Mouse (Mus musculus): ENCODE measurements around the gene Wdr77.
"Not testable (repeated sequence)": the region's sequence is repeated elsewhere in the genome, so short reads cannot be mapped to it uniquely, and the experiment has no call there.

Gene Wdr77

GRCm38 (mm10) chr3:105958974-105959580 lies at the start of gene Wdr77:
Gene Wdr77, plus strand, starts transcription at chr3:105959369.
- in situ Hi-C loops (cut with MboI, MseI) = loop anchor here (5.0 kb wide), 1 partner anchor 272 kb away; the partner anchor contains the start of gene Ddx20

DNA sequence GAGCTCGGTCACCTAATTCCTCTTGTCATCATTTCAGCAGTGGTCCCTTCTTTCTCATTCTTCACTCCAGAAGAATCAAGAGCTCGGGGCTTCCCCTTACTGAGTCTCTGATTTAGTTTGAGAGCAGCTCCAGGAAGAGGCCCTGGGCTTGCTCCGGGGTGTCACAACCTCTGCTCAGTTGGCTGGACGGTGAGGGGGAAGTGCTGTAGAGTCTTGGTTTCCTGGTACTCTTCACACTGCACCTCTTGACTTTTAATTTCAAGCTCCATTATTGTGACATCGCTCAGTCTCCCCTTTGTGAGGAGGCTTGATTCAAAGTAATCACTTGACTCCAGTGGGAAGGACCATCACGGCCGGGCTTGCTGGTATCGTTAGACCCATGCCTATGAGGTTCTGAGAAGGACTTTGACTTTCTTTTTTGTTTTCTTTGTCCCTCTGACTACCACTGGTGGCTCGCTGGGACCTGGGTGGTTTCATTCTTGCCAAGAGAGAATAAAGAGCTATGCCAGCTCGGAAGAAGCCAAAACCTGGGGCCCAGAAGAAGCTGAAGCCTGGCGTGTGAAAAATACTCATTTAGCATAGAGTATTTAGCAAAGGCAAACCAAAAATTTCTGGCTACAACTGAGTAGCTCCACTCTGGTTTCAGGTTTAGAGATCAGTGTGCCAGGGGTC lies 48.5 kb upstream of the Wdr77 start:
- in situ Hi-C loops (cut with MboI, MseI) = no loop called here

- in situ Hi-C loops (cut with MboI, MseI) = no loop called here
These were observed 46.9 kb upstream of the Wdr77 start for GRCm38 (mm10) chr3:105912097-105912880.

DNA sequence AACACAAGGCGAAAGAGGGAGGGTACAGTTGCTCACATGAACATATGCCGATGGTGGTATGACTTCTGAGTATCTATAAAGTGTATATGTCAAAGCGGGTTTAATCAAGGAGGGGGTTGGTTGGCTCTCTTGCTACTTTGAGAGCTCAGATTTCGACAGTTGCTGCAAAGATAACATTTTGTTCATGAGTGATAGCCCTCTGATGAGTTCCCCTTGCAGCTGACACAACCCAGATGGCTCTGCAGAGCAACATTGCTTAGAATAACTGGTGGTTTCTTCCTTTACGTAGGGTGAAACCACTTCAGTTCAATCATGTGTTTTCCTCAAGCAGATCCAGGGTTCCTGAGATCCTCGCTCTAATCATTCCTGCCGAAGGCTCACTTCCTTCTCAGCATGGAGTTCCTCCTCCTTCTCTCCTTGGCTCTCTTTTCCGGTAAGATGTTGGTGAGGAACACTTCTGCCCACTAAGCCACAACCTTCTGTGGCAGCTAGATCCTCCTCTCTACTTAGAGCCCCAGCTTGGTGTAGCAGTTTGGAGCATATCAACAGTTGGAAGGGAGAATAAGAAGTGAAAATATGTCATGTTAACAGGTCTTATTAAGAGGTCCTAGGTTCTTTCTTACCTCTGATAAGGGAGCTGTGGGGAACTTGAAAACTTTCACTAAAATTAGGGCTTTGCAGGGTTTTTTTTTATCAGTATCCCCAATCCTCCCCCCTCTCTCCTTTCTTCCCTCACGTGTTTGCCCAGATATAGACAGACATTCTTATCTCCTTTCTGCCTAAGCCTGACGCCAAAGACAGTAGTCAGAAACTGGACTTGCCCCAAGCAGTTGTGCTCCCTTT lies 45.1 kb upstream of the Wdr77 start:
- in situ Hi-C loops (cut with MboI, MseI) = no loop called here

DNA sequence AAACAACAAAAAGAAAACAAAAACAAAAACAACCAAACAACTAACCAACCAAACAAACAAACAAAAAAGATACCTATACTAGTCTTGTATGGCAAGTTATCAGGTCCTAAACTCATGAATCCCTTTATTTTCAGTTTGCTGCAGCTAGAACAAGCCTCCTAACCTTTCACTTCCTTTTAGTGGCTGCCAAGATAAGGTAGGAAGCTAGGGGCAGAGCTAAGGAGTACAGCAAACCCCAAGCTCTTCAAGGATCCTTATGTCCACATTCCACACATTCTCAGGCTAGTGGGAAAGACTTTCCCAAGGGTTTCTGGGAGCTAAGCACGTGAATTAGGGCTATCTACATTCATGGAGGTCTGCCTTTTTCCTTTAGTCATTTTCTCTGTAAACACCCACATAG lies 43.9 kb upstream of the Wdr77 start:
- in situ Hi-C loops (cut with MboI, MseI) = no loop called here

DNA sequence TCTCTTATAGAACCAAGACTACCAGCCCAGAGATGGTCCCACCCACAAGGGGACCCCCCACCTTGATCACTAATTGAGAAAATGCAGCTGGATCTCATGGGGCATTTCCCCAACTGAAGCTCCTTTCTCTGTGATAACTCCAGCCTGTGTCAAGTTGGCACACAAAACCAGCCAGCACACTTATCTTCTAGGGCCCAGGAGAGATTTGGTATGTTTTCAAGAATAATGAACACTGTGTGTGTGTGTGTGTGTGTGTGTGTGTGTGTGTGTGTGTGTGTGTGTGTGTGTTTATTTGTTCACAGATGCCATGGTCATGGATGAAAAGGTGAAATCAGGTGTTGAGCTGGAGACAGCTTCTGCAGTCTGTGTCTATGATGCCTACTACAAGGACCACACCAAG lies 42.7 kb upstream of the Wdr77 start:
- in situ Hi-C loops (cut with MboI, MseI) = not testable (repeated sequence)

- in situ Hi-C loops (cut with MboI, MseI) = no loop called here
These were observed 41.4 kb upstream of the Wdr77 start for GRCm38 (mm10) chr3:105917656-105918354.

- in situ Hi-C loops (cut with MboI, MseI) = no loop called here
These were observed 40.8 kb upstream of the Wdr77 start for GRCm38 (mm10) chr3:105918355-105918745.

DNA sequence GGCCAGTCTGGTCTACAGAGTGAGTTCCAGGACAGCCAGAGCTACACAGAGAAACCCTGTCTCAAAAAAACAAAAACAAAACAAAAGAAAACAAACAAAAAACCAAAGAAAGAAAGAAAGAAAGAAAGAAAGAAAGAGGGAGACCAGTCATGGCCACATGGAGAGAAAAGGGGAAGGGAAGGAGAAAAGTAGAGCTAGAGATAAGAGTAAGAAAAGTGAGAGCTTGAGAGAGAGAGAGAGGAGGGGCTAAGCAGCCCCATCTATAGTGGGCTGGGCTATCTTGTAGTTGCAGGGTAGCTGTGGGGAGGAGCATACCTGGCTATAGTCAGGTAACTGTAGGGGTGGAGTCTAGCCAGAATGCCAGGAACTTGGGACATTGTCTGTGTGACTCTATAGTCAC lies 38.4 kb upstream of the Wdr77 start:
- in situ Hi-C loops (cut with MboI, MseI) = not testable (repeated sequence)

DNA sequence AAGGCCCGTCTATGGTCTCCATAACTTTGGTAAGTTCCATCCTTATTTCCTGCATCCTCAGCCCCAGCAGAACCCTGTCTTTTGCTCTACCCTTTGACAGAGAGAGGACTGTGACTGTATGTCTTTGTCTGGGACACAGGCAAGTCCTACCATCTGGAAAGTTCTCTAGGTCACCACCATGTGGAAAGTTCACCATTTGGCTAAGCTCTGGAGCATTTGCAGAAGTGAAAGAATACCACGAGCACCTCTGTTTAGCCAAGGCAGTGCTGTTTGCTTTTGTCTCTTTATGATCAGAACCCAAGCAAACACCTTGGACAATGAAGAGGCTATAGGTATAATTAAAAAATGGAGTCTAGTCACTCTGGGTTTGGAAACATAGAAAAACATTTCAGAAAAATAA lies 37.2 kb upstream of the Wdr77 start:
- in situ Hi-C loops (cut with MboI, MseI) = no loop called here

GRCm38 (mm10) chr3:105924616-105925015 lies 34.6 kb upstream of the Wdr77 start:
- in situ Hi-C loops (cut with MboI, MseI) = no loop called here

GRCm38 (mm10) chr3:105927561-105928194 lies 31.5 kb upstream of the Wdr77 start:
- in situ Hi-C loops (cut with MboI, MseI) = no loop called here

GRCm38 (mm10) chr3:105928195-105928569 lies 31.0 kb upstream of the Wdr77 start:
- in situ Hi-C loops (cut with MboI, MseI) = no loop called here

GRCm38 (mm10) chr3:105928781-105929180 lies 30.4 kb upstream of the Wdr77 start:
- in situ Hi-C loops (cut with MboI, MseI) = no loop called here

- in situ Hi-C loops (cut with MboI, MseI) = no loop called here
These were observed 29.3 kb upstream of the Wdr77 start for GRCm38 (mm10) chr3:105929821-105930220.

DNA sequence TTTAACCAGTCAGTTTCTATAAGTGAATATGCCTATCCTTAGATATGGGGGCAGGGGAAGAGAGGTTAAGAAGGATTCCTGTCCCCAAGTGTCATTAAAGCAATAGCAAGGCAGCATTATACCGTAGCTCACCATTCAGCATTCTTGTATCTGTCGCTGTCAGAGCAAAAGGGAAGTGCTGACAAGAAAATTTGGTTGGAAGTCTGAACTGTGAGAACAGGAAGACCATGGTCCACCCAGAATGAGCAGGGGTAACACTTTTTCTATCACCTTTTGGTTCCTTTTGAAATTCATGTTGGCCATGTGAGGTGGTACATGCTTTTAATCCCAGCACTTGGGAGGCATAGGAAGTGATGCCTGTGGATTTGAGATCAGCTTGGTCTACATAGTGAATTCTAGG lies 28.1 kb upstream of the Wdr77 start:
- in situ Hi-C loops (cut with MboI, MseI) = no loop called here

GRCm38 (mm10) chr3:105932240-105933071 lies 26.7 kb upstream of the Wdr77 start, which contains the start of gene I830077J02Rik:
Gene I830077J02Rik, minus strand, starts transcription at chr3:105932664.
- in situ Hi-C loops (cut with MboI, MseI) = no loop called here

DNA sequence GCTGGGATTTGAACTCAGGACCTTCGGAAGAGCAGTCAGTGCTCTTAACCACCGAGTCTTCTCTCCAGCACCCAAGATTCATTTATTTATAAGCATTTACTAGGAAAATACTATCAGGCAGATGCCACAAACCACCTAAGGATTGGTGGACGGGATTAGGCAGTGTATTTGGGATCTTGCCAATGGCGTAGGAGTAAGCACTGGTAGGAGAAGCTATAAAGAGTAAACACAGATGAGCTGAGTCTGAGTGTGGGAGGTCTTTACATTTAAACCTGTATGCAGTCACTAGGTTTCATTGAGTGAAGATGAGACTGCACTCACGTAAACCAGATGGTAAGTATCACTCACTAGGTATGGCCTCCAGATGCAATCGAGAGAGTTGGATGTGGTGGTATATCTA lies 25.2 kb upstream of the Wdr77 start:
- in situ Hi-C loops (cut with MboI, MseI) = no loop called here

DNA sequence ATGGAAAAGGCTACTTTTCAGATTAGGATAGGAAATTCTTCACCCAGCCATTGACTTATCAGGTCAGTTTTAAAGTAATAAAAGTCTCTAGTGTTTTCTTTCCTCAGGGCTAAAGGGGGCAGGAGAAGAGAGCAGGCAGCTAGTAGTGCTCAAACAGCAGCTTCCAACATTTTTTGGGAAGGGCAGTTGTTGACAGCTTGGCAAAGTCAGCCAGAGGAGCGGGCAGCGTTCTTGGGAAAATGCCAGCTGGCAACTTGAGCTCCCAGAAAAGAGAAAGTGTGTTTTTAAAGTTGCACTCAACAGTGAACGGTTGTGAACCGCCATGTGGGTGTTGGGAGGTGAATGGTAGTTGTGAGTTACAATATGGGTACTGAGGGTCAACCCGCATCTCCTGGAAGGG lies 24.1 kb upstream of the Wdr77 start:
- in situ Hi-C loops (cut with MboI, MseI) = no loop called here

GRCm38 (mm10) chr3:105936111-105936510 lies 23.1 kb upstream of the Wdr77 start:
- in situ Hi-C loops (cut with MboI, MseI) = no loop called here

Data from T-helper 2 cell (primary cell).